Mouse (Mus musculus) liver, embryonic 14.5 days (tissue): ENCODE results near the gene Hydin.

Source experiments
- CTCF ChIP-seq: IDR thresholded peaks from 2 replicates; pipeline ENCODE4 v1.5.1; 2016; ENCODE audit warnings: antibody characterized with exemption, low read depth, control low read depth
- EP300 ChIP-seq: IDR thresholded peaks from 2 replicates; pipeline ENCODE4 v1.6.1; 2016; ENCODE audit warnings: antibody characterized with exemption, low read depth

- TF ChIP-seq CTCF (no peak), EP300 (no peak)
Measured at GRCm38 (mm10) chr8:110247238-110247637, 19.5 kb upstream of the Hydin start.
